Mouse (Mus musculus) left cerebral cortex, adult 11 months (tissue): ENCODE results near the gene Il2rb.
A peak's percentile ranks its signal among the peaks of the same experiment; 100 is the strongest.

Experiments used
- DNase-seq: peaks from one replicate; pipeline ENCODE4 v3.0.0; 2022; ENCODE audit warnings: low spot score

The Il2rb gene

GRCm38 (mm10) chr15:78447746-78448535 lies 47.1 kb downstream of the Il2rb start:
- DNase-seq = peak; percentile 84

DNA sequence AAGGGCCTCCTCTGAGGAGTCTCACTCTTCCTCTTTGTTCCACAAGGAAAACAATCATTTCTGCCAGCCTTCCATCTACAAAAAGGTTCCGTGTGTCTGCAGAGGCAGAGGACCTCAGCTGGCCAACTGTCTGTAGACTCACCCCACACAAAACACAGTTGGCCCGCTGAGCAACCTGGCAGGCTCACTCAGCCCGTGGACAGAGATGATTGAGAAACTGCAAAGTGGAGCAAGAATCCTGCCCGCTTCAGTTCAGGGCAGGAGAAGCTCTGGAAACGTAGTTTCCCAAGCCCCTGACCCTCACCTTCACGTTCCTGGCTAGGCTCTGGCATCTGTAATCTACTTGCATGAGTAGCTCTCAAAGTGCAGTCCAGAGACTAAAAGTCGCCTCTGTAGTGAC lies 48.0 kb downstream of the Il2rb start:
- DNase-seq = no peak

DNA sequence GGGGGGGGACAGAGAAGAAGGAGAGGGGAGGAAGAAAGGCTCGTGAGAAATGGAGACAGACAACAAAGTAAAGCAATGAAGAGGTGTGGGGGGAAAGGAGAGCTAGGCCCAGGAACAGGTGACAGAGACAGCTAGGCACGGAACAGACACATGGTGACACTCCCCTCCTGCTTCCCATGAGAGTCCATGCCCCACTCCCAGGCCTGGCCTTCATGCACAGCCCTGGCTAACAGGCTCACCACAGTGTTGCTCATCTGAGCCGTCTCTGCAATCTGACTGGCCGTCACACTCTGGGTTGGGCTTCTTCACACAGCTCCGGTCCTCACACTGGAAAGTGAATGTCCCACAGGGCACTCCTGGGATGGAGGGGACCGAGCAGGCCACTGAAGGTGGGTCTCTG lies 51.2 kb downstream of the Il2rb start:
- no peak for DNase-seq

DNA sequence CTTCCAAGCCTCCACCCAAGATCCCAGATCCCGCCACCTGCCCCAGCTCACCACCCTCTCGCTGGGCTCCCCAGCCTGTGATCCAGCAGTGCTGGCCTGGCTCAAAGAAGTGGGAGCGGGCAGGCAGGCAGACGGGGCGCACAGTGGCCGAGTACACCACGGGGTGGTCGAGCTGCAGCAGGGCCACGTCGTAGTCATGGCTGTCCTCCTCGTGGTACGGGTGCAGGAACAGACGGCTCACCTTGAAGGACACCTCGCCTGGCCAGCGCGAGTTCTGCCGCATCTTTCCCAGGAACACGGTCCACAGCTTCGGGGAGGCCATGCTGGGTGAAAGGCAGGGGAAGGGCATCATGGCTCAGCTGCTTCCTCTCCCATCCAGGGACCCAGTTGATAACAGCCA lies 52.8 kb downstream of the Il2rb start:
- no peak for DNase-seq

DNA sequence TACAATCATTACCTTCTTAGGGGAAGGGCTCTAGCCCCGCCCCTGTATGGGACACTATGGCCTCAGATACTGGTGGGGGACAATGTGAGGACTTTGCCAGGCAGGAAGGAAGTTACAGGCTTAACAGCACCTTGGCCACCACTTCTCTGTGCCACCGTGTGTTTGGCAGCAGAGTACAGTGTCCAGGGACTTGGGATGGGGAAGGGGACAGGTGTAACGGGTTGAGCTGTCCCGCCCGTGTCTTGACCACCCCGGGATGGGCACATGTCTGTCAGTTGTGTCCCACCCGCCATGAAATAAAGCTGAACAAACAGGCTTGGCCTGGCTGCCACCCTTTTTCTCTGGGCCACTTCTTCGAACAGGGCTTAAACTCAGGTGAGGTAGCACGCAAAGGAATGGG lies 56.1 kb downstream of the Il2rb start:
- no peak for DNase-seq

- no peak for DNase-seq
Measured at GRCm38 (mm10) chr15:78438505-78438904, 56.6 kb downstream of the Il2rb start.

DNA sequence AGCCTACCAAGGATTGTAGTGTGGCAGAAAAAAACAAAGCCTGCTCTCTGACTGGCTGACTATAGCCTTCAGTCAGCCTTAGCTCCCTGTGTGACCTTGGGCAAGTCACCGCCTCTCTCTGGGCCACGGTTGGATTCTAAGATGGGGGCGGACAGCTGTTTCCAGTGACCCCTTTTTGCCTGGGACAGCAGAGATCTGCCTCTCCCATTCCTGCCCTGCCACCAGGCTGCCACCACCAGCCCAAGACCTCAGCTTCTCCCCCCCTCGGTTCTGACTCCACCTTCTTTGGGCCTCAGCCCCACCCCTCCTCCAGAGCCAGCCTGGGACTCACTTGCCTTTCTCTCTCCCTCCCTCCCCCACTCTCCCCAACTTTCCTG lies 57.1 kb downstream of the Il2rb start:
- DNase-seq = no peak

- no peak for DNase-seq
Measured at GRCm38 (mm10) chr15:78437237-78438017, 57.6 kb downstream of the Il2rb start.

GRCm38 (mm10) chr15:78436380-78437192 lies 58.5 kb downstream of the Il2rb start:
- DNase-seq = peak; percentile 93

- DNase-seq = no peak
Measured at GRCm38 (mm10) chr15:78435681-78436080, 59.4 kb downstream of the Il2rb start.

DNA sequence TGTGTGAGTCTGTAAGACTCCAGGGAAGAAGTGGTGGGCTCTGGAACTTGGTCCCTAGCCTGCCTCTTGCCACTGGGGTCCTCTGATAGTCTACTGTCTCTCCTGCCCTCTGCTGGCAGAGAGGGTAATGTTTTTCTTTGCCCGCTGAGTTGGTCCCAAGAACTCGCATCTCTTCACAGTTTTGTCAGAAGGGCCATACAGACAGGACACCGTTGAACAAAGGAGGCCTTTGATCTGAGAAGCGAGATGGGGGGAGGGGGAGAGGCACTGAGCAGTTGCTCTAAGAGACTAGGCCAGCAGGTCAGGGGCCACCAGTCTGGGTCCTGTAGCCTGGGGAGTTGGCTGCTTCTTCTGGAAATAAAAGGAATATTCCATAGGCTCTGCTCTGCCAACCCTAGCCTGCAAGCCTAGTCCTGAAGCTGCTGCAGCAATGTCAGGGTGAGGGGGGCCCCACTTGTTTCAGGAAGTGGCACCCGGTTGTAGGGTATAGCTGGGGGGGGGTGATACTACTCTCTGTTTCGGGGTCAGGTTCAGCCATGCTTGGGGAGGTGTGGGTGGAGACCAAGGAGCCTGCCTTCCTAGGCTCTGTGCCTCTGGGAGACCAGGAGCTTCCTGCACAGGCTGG lies 60.1 kb downstream of the Il2rb start:
- DNase-seq = no peak

DNA sequence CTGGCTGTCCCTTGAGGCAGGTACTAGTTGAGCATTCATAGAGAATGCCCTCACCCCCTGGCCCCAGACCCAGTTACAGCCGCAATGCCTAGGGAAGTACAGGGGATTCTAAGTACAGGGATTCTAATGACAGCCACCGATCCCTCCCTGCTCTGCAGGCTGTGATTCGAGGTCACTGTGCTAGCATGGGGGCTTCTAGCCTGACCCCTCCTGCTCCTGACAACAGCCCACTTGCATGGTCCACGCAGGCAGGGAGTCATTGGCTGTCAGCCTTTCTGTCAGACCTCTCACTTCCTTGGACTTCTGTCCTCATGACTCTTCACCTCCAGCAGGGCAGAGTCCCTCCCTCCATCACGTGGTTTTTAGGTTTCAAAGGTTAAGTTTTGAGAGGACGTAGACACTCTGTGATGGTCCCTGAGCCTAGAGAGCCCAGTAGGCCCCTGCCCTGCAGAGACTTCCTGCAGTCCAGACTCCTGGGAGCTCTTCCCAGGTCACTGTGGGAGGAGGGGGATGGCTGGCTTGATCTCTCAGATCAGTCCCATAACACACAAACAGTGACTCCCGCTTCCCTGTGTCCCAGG lies 63.4 kb downstream of the Il2rb start:
- no peak for DNase-seq

DNA sequence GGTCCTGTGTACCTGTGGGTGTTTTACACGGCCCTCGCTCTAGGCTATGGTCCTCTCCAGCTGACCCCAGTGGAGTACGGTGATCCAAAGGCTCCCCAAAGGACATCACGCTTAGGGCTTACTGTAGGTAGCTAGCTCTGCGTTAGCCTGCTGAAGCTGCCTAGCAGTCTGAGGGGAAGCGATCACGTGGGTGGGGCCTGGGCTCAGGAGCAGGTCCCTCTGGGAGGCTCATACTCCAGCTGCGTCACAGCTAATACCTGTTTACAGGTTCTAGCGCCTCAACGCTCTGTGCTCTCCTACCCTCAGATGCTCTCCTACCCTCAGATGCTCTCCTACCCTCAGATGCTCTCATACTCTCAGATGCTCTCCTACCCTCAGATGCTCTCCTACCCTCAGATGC lies 64.2 kb downstream of the Il2rb start:
- no peak for DNase-seq

DNA sequence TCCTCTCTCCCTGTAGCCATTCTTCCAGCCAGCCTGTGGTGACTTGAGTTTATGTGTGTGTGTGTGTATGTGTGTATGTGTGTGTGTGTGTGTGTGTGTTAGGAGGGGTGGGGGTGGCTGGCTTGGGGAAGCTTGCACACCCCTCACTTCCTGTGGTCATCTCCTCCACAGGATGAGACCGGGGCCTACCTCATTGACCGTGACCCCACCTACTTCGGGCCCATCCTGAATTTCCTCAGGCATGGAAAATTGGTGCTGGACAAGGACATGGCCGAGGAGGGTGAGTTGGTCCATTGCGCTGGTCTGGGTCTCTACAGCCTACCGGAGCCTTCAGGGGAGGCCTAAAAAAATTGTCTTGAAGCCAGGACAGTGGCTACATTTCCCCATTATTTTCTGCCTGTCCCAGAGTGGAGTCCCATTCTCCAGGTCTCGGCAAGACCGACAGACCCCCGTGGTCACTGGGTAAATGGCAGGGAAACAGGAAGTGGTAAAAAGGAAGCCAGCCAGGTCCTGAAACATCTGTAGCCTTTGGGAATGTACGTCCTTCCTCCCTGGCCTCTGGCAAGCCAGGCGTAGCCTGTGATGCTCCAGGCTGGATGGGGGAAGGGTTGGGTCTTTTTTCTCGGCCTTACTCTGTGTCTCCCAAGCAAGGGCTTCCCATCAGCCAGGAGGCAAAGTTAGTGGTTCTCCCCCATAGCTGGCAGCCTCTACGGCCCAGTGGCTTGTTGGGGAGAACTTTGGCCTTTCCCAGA lies 65.0 kb downstream of the Il2rb start:
- DNase-seq = no peak
